Mouse (Mus musculus) heart, adult 11 months (tissue): ENCODE measurements around the gene Spem1.
"Not testable (repeated sequence)": the region's sequence is repeated elsewhere in the genome, so short reads cannot be mapped to it uniquely, and the experiment has no call there.

Source experiments
- DNase-seq: peaks from one replicate; pipeline ENCODE4 v3.0.0; 2022

Spem1 gene

GRCm38 (mm10) chr11:69822080-69822479 lies at the start of gene Spem1:
Gene Spem1 (minus strand): TSS chr11:69822180.
- DNase-seq = no peak

GRCm38 (mm10) chr11:69870289-69871069 lies 48.5 kb upstream of the Spem1 start:
- no peak for DNase-seq

GRCm38 (mm10) chr11:69867335-69867734 lies 45.4 kb upstream of the Spem1 start:
- peak; percentile 88 for DNase-seq

GRCm38 (mm10) chr11:69865561-69865960 lies 43.6 kb upstream of the Spem1 start:
- DNase-seq = peak; percentile 84

DNA sequence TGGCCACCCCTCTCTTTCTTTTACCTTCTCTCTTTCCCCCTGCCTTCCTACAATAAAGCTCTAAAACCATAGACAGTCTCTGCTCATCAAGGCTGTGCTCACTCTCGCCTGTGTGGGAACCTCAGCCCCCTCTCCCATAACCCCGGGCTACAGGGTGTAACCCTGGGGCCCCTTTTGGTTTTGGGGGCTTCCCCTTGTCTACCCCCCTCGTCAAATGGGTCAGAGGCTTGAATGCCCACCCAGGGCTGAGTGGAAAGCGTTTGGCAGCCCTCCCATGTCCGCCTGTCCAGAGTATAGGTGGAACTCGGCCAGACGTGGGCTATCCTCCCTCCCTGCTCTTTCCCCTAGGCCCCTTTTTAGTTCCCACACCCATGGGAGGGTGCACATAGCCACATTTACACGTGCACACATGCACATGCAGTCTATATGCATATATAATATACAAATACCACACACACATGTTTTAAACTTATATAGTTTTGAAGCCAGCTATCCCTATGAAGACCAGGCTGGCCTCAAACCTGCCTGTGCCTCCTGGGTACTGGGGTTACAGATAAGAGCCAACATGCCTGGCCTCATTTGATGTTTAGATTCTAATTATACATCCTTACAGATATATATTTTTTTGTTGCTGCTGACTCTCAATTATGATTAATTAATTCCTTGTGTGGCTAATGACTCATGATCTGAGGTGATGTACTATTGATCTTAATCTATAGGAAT lies 42.3 kb upstream of the Spem1 start:
- peak; percentile 78 for DNase-seq

DNA sequence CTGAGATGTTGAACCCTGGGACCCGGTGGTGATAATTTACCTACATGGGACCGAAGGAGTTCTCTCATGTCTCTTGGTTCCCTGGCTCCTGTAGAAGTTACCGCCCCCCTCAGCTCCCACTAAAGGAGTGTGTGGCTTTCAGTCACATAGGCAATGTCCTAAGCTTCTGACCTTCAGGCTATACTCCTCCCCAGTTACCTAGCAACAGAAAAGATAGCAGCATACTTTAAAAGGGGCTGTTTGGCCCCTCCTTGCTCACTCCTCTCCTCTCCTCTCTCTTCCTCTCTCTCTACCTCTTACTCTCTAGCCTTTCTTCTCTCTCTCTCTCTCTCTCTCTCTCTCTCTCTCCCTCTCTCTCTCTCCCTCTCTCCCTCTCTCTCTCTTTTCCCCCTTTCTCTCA lies 41.7 kb upstream of the Spem1 start:
- DNase-seq = not testable (repeated sequence)

DNA sequence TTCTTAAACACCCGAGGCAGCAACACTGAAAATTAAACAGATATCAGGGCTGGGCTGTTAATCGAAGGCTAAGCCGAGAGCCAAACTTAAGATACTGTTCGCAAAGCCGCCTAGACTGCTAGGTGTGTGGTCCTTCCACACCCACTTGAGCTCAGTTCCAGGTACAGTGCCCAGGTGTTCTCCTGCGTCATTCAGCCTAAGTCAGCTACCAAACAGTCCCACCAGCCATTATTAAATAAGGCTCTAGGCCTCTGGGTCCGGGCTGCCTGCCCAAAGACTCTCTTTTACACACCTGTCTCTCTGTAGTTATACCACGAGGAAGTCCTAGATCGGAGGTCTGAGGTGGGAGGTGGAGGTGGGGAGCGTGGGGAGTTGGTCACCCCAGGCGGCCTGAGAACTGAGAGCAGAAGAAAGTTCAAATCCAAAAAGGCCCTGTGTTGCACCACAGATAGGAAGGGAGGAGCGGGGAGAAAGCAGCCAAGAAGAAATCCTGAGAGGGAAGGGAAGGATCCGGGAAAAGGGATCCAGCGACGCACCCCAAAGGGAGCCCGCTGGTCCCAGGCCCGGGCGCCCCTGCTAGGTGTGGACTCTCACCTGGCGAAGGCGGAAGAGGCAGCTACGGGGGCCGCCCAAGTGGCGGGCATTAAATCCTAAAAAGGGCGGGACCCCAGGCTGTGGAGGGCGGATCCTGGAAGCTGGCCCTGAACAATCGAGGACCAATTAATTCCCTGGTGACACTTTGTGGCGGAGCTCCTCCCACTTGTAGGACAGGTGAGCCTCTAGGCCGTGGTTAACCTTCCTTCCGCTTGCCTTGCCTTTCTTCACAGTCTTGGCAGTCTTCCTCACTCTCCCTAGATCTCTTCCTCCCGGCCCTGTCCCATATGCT lies 36.4 kb upstream of the Spem1 start, which contains the start of gene Tnk1:
Tnk1 (minus strand) TSS at position 618 of the 886 bp plus-strand sequence.
- peak; percentile 87 for DNase-seq

DNA sequence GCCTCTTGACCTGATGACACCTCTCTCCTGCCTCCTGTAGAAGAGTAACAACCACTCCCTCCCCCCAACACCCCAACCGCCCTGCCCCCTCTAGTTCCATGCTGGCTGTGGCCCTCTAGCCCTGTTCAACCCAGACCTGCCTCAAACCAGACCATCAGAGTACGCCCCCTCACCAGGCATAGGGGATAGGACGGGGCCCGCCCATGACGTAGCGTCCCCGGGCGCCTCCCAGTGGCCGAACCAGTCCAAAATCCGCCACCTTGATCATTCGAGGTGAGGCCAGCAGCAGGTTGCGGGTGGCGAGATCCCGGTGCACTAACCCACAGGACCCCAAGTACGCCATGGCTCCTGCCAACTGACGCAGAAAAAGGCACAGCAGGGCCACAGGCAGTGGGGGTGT lies 33.4 kb upstream of the Spem1 start:
- DNase-seq = peak; percentile 94

DNA sequence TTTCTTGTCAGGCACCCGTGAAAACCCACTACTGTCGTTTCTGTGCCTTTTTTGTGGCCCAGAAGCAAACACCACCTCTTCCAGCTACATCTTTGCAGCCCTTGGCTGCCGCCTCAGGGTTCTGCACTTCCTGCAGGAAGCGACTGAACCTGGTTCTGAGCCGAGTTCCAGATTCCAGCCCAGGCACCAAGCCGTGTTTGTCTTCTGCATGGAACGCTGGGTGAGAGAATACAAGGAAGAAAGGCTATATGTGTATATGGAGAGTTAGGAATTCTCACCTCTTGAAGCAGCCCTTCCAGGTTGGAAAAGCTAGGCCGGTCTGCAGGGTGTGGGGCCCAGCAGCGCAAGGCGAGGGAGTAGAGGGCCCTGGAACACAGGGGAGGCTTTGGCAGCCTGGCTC lies 32.7 kb upstream of the Spem1 start:
- peak; percentile 93 for DNase-seq

DNA sequence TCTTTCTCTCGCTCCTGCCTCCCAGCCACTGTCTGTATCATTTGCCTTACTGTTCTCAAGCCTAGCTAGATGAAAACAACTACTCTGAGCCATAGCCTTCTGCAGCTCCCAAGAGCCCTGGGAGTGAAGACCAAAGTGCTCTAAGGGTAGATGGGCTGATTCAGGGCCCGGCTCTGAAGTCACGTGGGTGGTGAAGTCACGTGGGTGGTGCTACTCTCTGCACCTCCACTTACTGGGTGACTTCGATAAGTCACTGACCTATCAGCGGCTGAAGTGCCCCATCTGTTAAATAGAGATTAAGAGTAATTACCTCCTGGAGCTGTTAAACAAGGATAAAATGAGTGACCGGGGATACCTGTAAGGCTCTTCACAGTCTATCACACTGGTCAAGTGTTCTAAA lies 32.0 kb upstream of the Spem1 start:
- DNase-seq = peak; percentile 93

- no peak for DNase-seq
Observed at GRCm38 (mm10) chr11:69850754-69851153, 28.8 kb upstream of the Spem1 start.

DNA sequence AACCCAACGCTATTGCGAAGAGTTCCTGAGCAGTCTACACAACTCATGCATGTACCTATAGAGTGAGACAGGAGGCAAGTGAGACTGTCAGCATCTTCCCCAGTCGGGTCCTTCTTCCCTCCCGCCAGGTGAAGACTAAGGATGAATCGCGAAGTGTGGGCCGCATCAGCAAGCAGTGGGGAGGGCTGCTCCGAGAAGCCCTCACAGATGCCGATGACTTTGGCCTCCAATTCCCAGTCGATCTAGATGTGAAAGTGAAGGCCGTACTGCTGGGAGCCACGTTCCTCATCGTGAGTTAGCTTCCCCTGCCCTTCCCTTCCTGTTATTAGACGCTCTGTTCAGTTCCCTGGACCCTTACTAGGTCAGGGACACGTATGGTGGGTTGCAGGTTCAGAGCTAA lies 27.9 kb upstream of the Spem1 start:
- no peak for DNase-seq

DNA sequence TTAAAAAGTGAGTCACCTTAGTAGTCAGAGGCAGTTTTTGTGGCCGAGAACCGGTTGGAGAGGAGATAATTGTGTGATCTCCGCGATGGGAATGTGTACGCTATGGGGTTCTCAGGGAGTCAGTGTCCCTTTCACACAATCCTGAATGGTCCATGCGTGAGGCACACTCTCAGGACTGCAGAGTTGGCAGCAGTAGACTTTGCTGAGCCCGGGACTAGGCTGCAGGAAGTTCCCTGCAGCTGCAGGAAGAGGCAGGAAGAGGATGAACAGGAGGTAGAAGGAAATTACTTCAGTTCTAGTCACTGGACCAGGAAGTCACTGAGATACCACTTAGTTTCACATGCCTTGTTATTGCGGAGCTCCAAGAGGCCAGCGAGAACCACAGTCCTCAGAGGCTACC lies 27.1 kb upstream of the Spem1 start:
- peak; percentile 96 for DNase-seq

DNA sequence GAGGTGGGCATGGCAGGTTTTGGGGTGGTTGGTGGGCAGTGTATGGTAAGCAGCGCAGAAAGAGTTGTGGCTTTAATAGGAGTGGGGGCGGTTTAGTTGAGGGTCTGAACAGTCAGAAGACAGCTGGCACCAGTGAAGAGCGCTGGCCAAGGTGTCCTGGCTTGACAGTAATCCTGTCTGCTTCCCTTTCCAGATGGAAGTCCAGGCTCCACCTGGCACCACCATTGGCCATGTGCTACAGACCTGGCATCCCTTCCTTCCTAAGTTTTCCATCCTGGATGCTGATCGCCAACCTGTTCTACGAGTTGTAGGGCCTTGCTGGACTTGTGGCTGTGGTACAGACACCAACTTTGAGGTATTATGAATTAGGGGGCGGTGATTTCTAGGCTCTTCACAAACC lies 26.0 kb upstream of the Spem1 start:
- no peak for DNase-seq

DNA sequence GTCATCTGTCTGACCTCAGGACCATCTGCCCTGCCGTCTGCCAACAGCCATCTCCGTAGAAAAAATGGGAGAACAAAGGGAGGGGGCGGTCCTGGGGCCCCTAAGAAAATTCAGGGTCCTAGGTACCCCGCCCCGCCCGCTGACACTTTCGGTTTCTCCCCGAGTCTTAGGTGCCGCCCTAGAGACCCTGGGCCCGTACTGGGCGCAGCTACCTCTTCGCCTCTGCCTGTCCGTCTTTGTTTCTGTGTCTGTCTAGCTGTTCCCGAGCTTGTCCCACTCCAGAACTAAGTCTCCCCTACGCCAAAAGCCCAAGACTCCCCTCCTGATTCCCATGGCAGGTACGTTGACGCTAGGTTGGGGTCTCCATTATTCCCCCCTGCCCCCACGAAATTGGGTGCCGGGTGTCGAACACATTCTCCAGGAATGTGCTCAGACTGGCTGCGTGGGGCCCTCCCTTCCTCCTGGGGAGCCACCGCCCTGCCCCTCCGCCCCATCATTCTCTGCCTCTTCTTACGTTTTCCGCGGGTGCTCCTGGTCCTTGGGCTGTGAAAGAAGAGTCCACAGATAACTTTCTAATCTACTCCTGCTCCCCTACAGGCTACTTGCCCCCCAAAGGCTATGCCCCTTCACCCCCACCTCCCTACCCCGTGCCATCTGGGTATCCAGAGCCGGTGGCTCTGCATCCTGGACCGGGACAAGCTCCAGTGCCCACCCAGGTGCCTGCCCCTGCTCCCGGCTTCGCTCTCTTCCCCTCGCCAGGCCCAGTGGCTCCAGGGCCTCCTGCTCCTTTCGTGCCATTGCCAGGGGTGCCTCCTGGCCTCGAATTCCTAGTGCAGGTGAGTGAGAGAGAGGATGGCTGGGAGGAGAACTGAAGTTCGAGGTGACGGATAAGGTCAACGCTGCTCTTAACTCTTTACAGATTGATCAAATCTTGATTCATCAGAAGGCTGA lies 25.0 kb upstream of the Spem1 start:
- DNase-seq = peak; percentile 97

DNA sequence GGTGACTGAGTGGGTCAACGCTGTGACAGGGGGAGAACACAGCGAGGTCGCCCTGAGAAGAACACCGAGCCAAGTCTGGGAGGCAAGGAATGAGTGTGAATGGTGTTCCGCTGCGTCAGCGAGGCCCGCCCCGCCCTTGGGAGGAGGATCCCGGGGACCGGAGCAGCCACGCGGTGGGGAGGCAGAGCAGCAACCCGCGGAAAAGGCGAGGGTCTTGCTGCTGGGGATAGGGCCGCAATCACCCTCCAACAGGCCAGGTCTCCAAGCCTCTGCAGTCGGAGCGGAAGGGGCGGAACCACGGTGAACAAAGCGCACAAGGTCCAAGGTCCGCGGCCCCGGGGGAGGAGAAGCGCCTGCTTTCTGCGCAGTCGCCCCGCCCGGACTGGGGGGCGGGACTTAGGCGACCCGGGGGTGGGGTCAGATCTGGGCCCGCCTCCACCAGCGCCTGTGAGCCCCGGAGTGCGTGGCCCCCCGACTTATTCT lies 24.3 kb upstream of the Spem1 start, which contains the start of gene Plscr3:
Plscr3 (plus strand) TSS at position 179 of the 483 bp plus-strand sequence.
- DNase-seq = peak; percentile 99

DNA sequence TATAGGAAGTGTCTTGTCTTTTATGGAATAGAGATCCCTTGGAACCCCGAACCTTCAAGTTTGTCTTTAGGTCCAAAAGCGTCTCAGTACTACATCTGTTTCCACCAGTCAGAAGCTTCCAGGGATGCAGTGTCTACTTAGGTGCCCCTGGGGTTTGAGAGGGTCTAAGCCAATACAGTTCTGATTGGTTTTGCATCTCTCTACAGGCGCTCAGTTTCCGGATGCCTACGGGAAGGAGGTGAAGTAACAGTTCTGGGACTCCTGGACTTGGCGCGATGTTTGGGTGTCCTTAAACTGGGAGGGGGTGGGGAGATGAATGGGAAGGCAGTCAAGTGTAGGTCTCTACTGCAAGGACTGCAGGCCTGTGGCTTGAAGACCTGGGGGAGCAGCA lies 16.7 kb upstream of the Spem1 start:
- DNase-seq = no peak

- DNase-seq = peak; percentile 100
Observed at GRCm38 (mm10) chr11:69837952-69838713, 16.2 kb upstream of the Spem1 start, which contains the start of gene Tmem256. Gene Tmem256 (plus strand): TSS chr11:69838514.

DNA sequence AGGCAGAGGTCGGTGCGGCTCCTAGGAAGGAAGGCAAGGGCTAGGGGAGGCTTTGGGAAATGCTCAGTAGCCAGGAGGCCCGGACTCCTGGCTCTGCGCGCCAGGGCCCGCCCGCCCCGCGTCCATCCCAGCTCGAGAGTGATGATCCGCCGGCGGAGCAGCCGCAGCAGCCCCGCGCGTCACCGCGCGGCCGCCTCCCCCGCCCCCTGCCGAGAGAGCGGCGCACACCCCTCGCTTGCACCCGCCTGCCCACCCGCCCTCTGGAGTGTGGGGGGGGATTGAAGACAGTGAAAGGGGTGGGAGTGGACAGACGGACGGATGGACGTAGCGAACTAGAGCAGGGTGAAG lies 15.6 kb upstream of the Spem1 start, which contains the start of gene Nlgn2:
Nlgn2 (minus strand) TSS at position 181 of the 348 bp plus-strand sequence.
- no peak for DNase-seq

- peak; percentile 98 for DNase-seq
Observed at GRCm38 (mm10) chr11:69836703-69837576, 15.0 kb upstream of the Spem1 start.
